Mouse (Mus musculus): Measurements from ENCODE around the gene D430041D05Rik. TPM values are rescaled to one million over a fixed set of nuclear protein-coding genes. Genes with fewer than 3 reads are reported as not detected.
A peak's percentile ranks its signal among the peaks of the same experiment; 100 is the strongest.

D430041D05Rik gene
- polyA plus RNA-seq, 1 experiment from 2014 or later = 0.25 TPM

- no peak overlapping the region for H3K4me2 ChIP-seq (replicated peaks)
- H3K4me1 ChIP-seq (replicated peaks) = no peaks in the 10 kb centered on the region
- no peak overlapping the region for H3K27ac ChIP-seq
- no peak overlapping the region for H3K4me3 ChIP-seq (replicated peaks)
- H3K9me3 ChIP-seq = no peaks in the 10 kb centered on the region
- ATAC-seq = no peak
- peaks cover 27% of the 10 kb centered on the region for H3K27me3 ChIP-seq (replicated peaks)
- WGBS = 88% methylated on average over 6 of the region's 6 CpGs
- no peaks in the 10 kb centered on the region for H3K36me3 ChIP-seq
- H3K9ac ChIP-seq = no peak overlapping the region
Measured at GRCm38 (mm10) chr2:104404036-104404435, 6.8 kb downstream of the D430041D05Rik start.

GRCm38 (mm10) chr2:104398651-104399290 lies 12.0 kb downstream of the D430041D05Rik start:
- Histone ChIP-seq H3K9me3 (no peaks in the 10 kb centered on the region), H3K27ac (no peak overlapping the region), H3K4me2 (replicated peaks) (no peak overlapping the region), H3K27me3 (replicated peaks) (no peaks in the 10 kb centered on the region), H3K4me1 (replicated peaks) (no peaks in the 10 kb centered on the region), H3K9ac (no peak overlapping the region), H3K36me3 (no peaks in the 10 kb centered on the region), H3K4me3 (replicated peaks) (no peak overlapping the region)
- 76% methylated on average over 6 of the region's 6 CpGs for WGBS
- ATAC-seq = no peak

GRCm38 (mm10) chr2:104395961-104396360 lies 14.9 kb downstream of the D430041D05Rik start:
- Histone ChIP-seq H3K4me3 (replicated peaks) (no peak overlapping the region), H3K27me3 (replicated peaks) (no peaks in the 10 kb centered on the region), H3K9ac (no peak overlapping the region), H3K27ac (no peak overlapping the region), H3K4me2 (replicated peaks) (no peak overlapping the region), H3K9me3 (no peaks in the 10 kb centered on the region), H3K4me1 (replicated peaks) (no peaks in the 10 kb centered on the region), H3K36me3 (no peaks in the 10 kb centered on the region)
- WGBS = 71% methylated on average over 9 of the region's 9 CpGs
- ATAC-seq = no peak

GRCm38 (mm10) chr2:104394769-104395168 lies 16.0 kb downstream of the D430041D05Rik start:
- no peak for ATAC-seq
- Histone ChIP-seq H3K36me3 (no peaks in the 10 kb centered on the region), H3K9me3 (no peaks in the 10 kb centered on the region), H3K4me3 (replicated peaks) (no peak overlapping the region), H3K27me3 (replicated peaks) (no peaks in the 10 kb centered on the region), H3K27ac (no peak overlapping the region), H3K4me2 (replicated peaks) (no peak overlapping the region), H3K4me1 (replicated peaks) (no peaks in the 10 kb centered on the region), H3K9ac (no peak overlapping the region)
- WGBS = 80% methylated on average over 2 of the region's 2 CpGs

GRCm38 (mm10) chr2:104392700-104393312 lies 18.0 kb downstream of the D430041D05Rik start:
- no peak for ATAC-seq
- H3K4me2 ChIP-seq (replicated peaks) = no peak overlapping the region
- no peaks in the 10 kb centered on the region for H3K4me1 ChIP-seq (replicated peaks)
- H3K36me3 ChIP-seq = no peaks in the 10 kb centered on the region
- no peak overlapping the region for H3K9ac ChIP-seq
- no peak overlapping the region for H3K4me3 ChIP-seq (replicated peaks)
- 67% methylated on average over 4 of the region's 4 CpGs for WGBS
- no peaks in the 10 kb centered on the region for H3K27me3 ChIP-seq (replicated peaks)
- H3K27ac ChIP-seq = no peak overlapping the region
- no peaks in the 10 kb centered on the region for H3K9me3 ChIP-seq

GRCm38 (mm10) chr2:104389231-104389630 lies 21.6 kb downstream of the D430041D05Rik start:
- Histone ChIP-seq H3K9me3 (no peaks in the 10 kb centered on the region), H3K36me3 (no peaks in the 10 kb centered on the region), H3K4me2 (replicated peaks) (no peak overlapping the region), H3K9ac (no peak overlapping the region), H3K4me1 (replicated peaks) (no peaks in the 10 kb centered on the region), H3K4me3 (replicated peaks) (no peak overlapping the region), H3K27ac (no peak overlapping the region), H3K27me3 (replicated peaks) (no peaks in the 10 kb centered on the region)
- WGBS = 94% methylated on average over 11 of the region's 11 CpGs
- no peak for ATAC-seq

- Histone ChIP-seq H3K4me1 (replicated peaks) (no peaks in the 10 kb centered on the region), H3K4me2 (replicated peaks) (no peak overlapping the region), H3K27me3 (replicated peaks) (no peaks in the 10 kb centered on the region), H3K4me3 (replicated peaks) (no peak overlapping the region), H3K9me3 (no peaks in the 10 kb centered on the region), H3K27ac (no peak overlapping the region), H3K36me3 (no peaks in the 10 kb centered on the region), H3K9ac (no peak overlapping the region)
- ATAC-seq = no peak
- 91% methylated on average over 2 of the region's 2 CpGs for WGBS
Measured at GRCm38 (mm10) chr2:104385941-104386340, 24.9 kb downstream of the D430041D05Rik start.

GRCm38 (mm10) chr2:104383589-104383988 lies 27.2 kb downstream of the D430041D05Rik start:
- Histone ChIP-seq H3K4me1 (replicated peaks) (no peaks in the 10 kb centered on the region), H3K27ac (no peak overlapping the region), H3K4me2 (replicated peaks) (no peak overlapping the region), H3K36me3 (no peaks in the 10 kb centered on the region), H3K9me3 (no peaks in the 10 kb centered on the region), H3K4me3 (replicated peaks) (no peak overlapping the region), H3K27me3 (replicated peaks) (no peaks in the 10 kb centered on the region), H3K9ac (no peak overlapping the region)
- 88% methylated on average over 4 of the region's 4 CpGs for WGBS
- no peak for ATAC-seq

- no peaks in the 10 kb centered on the region for H3K36me3 ChIP-seq
- H3K4me1 ChIP-seq (replicated peaks) = no peaks in the 10 kb centered on the region
- ATAC-seq = no peak
- H3K4me3 ChIP-seq (replicated peaks) = no peak overlapping the region
- H3K9me3 ChIP-seq = no peaks in the 10 kb centered on the region
- no peak overlapping the region for H3K27ac ChIP-seq
- no peak overlapping the region for H3K4me2 ChIP-seq (replicated peaks)
- 82% methylated on average over 6 of the region's 6 CpGs for WGBS
- no peak overlapping the region for H3K9ac ChIP-seq
- H3K27me3 ChIP-seq (replicated peaks) = no peaks in the 10 kb centered on the region
Measured at GRCm38 (mm10) chr2:104382813-104383212, 28.0 kb downstream of the D430041D05Rik start.

- 24% methylated on average over 7 of the region's 7 CpGs for WGBS
- H3K36me3 ChIP-seq = no peaks in the 10 kb centered on the region
- no peak overlapping the region for H3K9ac ChIP-seq
- no peaks in the 10 kb centered on the region for H3K9me3 ChIP-seq
- H3K4me1 ChIP-seq (replicated peaks) = no peaks in the 10 kb centered on the region
- no peak for ATAC-seq
- no peak overlapping the region for H3K27ac ChIP-seq
- H3K27me3 ChIP-seq (replicated peaks) = no peaks in the 10 kb centered on the region
- no peak overlapping the region for H3K4me2 ChIP-seq (replicated peaks)
- H3K4me3 ChIP-seq (replicated peaks) = no peak overlapping the region
Measured at GRCm38 (mm10) chr2:104379304-104379703, 31.5 kb downstream of the D430041D05Rik start.

- ATAC-seq = no peak
- Histone ChIP-seq H3K4me1 (replicated peaks) (no peaks in the 10 kb centered on the region), H3K9me3 (no peaks in the 10 kb centered on the region), H3K4me2 (replicated peaks) (no peak overlapping the region), H3K4me3 (replicated peaks) (no peak overlapping the region), H3K36me3 (no peaks in the 10 kb centered on the region), H3K27ac (no peak overlapping the region), H3K9ac (no peak overlapping the region), H3K27me3 (replicated peaks) (no peaks in the 10 kb centered on the region)
- 22% methylated on average over 3 of the region's 3 CpGs for WGBS
Measured at GRCm38 (mm10) chr2:104378791-104379190, 32.0 kb downstream of the D430041D05Rik start.

GRCm38 (mm10) chr2:104377990-104378389 lies 32.8 kb downstream of the D430041D05Rik start:
- no peak overlapping the region for H3K9ac ChIP-seq
- no peak overlapping the region for H3K4me3 ChIP-seq (replicated peaks)
- H3K27me3 ChIP-seq (replicated peaks) = no peaks in the 10 kb centered on the region
- no peaks in the 10 kb centered on the region for H3K9me3 ChIP-seq
- peak; percentile 49; the same call in 1 of the 2 replicates for ATAC-seq
- H3K4me2 ChIP-seq (replicated peaks) = no peak overlapping the region
- H3K4me1 ChIP-seq (replicated peaks) = no peaks in the 10 kb centered on the region
- 64% methylated on average over 2 of the region's 2 CpGs for WGBS
- no peaks in the 10 kb centered on the region for H3K36me3 ChIP-seq
- no peak overlapping the region for H3K27ac ChIP-seq

- H3K27me3 ChIP-seq (replicated peaks) = no peaks in the 10 kb centered on the region
- no peak for ATAC-seq
- H3K36me3 ChIP-seq = no peaks in the 10 kb centered on the region
- 76% methylated on average over 4 of the region's 4 CpGs for WGBS
- H3K9ac ChIP-seq = no peak overlapping the region
- no peak overlapping the region for H3K27ac ChIP-seq
- no peak overlapping the region for H3K4me3 ChIP-seq (replicated peaks)
- H3K4me1 ChIP-seq (replicated peaks) = no peaks in the 10 kb centered on the region; the same call in 1 of the 2 replicates
- H3K9me3 ChIP-seq = no peaks in the 10 kb centered on the region
- H3K4me2 ChIP-seq (replicated peaks) = no peak overlapping the region
Measured at GRCm38 (mm10) chr2:104372156-104372555, 38.7 kb downstream of the D430041D05Rik start.
